Mouse (Mus musculus): ENCODE measurements at regions not wholly inside any gene's neighbourhood (a gene's known extent, or its start where the extent isn't known, plus 50 kb on each side); places are given as distances from the start of the nearest gene placed in this dataset.

- TF ChIP-seq CTCF (IDR thresholded peaks at IDR 0.05; ENCODE audit: low read depth, low read length) = no peak
- TF ChIP-seq POLR2A (IDR thresholded peaks at IDR 0.05; ENCODE audit: insufficient read depth, low read length) = no peak
Observed at GRCm38 (mm10) chr3:81809604-81810003, 122.8 kb upstream of the Ctso start.

Measured in ES-Bruce4 (cell line).